Mouse (Mus musculus) embryonic facial prominence, embryonic 11.5 days (tissue): ENCODE measurements around the gene Trp73. TPM values are rescaled to one million over a fixed set of nuclear protein-coding genes. Genes with fewer than 3 reads are reported as not detected.

Experiments
- ATAC-seq: fragments of 200-750 bp; cut with Nextera tagmentation; replicated peaks from 2 replicates; pipeline ENCODE4 v1.8.0; 2017; ENCODE audit warnings: low read depth; ENCODE audit not compliant: insufficient number of reproducible peaks, low FRiP score, low TSS enrichment
- DNase-seq: peaks from one replicate; pipeline ENCODE4 v3.0.0-alpha.2; 2015; ENCODE audit warnings: low spot score
- H3K27ac ChIP-seq: fragments of 300-500 bp; sonication (generic); replicated peaks from 2 replicates; pipeline ENCODE4 v1.5.1; 2014; ENCODE audit warnings: mild to moderate bottlenecking, low read depth, low read length, control low read depth
- H3K27me3 ChIP-seq: fragments of 300-500 bp; sonication (generic); 2 replicates; pipeline ENCODE4 v1.6.1; 2014; ENCODE audit warnings: mild to moderate bottlenecking, low read length, moderate library complexity, mixed read lengths; ENCODE audit not compliant: control insufficient read depth, insufficient read depth
- H3K36me3 ChIP-seq: fragments of 300-500 bp; sonication (generic); replicated peaks from 2 replicates; pipeline ENCODE4 v1.6.1; 2014; ENCODE audit warnings: low read depth, mild to moderate bottlenecking, low read length, moderate library complexity, mixed read lengths; ENCODE audit not compliant: control insufficient read depth, insufficient read depth
- H3K4me1 ChIP-seq: fragments of 300-500 bp; sonication (generic); 2 replicates; pipeline ENCODE4 v1.6.1; 2014; ENCODE audit warnings: low read length, mixed read lengths; ENCODE audit not compliant: control insufficient read depth, insufficient read depth
- H3K4me2 ChIP-seq: fragments of 300-500 bp; sonication (generic); 2 replicates; pipeline ENCODE4 v1.6.1; 2014; ENCODE audit warnings: low read depth, mild to moderate bottlenecking, control low read depth, low read length, moderate library complexity
- H3K4me3 ChIP-seq: fragments of 300-500 bp; sonication (generic); 2 replicates; pipeline ENCODE4 v1.5.1; 2014; ENCODE audit warnings: low read depth, low read length, control low read depth
- H3K9ac ChIP-seq: fragments of 300-500 bp; sonication (generic); replicated peaks from 2 replicates; pipeline ENCODE4 v1.6.1; 2014; ENCODE audit warnings: mild to moderate bottlenecking, control low read depth, low read length
- H3K9me3 ChIP-seq: fragments of 300-500 bp; sonication (generic); replicated peaks from 2 replicates; pipeline ENCODE4 v1.6.1; 2016; ENCODE audit warnings: mild to moderate bottlenecking, low read length, inconsistent platforms, mixed read lengths; ENCODE audit not compliant: control insufficient read depth
- WGBS: fragments of 180-500 bp; shearing (Covaris S2); extraction: QIAGEN DNeasy Blood & Tissue Kit; methylation state at CpG from one replicate; pipeline ENCODE4 v1.1.7; 2014; 5-methylcytosine and 5-hydroxymethylcytosine counted together
- polyA plus RNA-seq: library from polyadenylated mRNA; unstranded; fragments of >200 nt; fragmentation: Nextera tagmentation; extraction: Ambion mirVana; gene quantifications from 2 replicates; pipeline ENCODE4 v1.2.1, GENCODE M21; 2014

Gene Trp73
- polyA plus RNA-seq: 0.84 and 1.1 TPM in 2 replicates

DNA sequence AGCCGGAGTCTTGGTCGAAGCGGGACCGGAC, at the start of gene Trp73:
Gene Trp73 (minus strand): TSS at position 27 of the 31 bp plus-strand sequence.
- Histone ChIP-seq H3K36me3 (no peaks in the 10 kb centered on the region), H3K27me3 (peaks cover 48% of the 10 kb centered on the region), H3K4me3 (peak within 1 kb of the TSS; percentile 41), H3K4me2 (peak within 1 kb of the TSS; percentile 79), H3K9ac (peak within 1 kb of the TSS; percentile 51), H3K4me1 (peaks cover 10% of the 10 kb centered on the region), H3K9me3 (no peaks in the 10 kb centered on the region), H3K27ac (no peak within 1 kb of the TSS)
- 0% methylated on average over 3 of the region's 4 CpGs for WGBS
- ATAC-seq: no peak
- no peak for DNase-seq

GRCm38 (mm10) chr4:154188948-154189347, 48.9 kb upstream of the Trp73 start:
- DNase-seq (no peak), ATAC-seq (no peak)
- no peaks in the 10 kb centered on the region for H3K9me3 ChIP-seq
- no peaks in the 10 kb centered on the region; the same call in 1 of the 2 replicates for H3K36me3 ChIP-seq
- H3K4me2 ChIP-seq: no peak overlapping the region
- no peak overlapping the region for H3K9ac ChIP-seq
- H3K4me1 ChIP-seq: no peaks in the 10 kb centered on the region
- 69% methylated on average over 8 of the region's 8 CpGs for WGBS
- H3K27me3 ChIP-seq: no peaks in the 10 kb centered on the region
- no peak overlapping the region for H3K27ac ChIP-seq
- no peak overlapping the region for H3K4me3 ChIP-seq

DNA sequence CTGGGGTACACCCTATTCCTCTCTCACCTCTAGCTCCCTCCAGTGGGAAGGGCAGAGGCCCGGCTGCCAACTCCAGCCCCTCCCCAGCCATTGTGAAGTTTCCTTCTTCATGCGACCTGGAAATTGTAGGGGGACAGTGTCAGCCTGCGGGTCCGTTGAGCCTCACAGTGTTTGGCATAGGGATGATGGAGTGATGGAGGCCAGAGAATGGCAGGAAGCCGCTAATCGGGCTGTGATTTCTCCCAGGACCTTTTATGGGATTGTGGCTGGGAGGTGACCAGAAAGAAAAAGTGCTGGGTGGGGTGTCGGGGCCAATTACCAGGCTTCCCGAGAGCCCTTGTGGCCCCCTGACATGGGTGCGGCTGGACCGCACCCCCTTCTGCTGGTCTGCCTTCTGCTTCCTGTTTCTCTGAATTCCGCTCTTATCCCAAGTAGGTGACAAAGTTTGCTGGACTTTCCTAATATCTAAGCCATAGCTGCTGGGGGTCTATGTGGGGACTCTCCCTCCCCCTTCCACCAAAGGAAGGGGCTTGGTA, 46.1 kb upstream of the Trp73 start:
- H3K4me2 ChIP-seq: no peak overlapping the region
- no peak overlapping the region for H3K4me3 ChIP-seq
- 0 out of 2 replicates have a peak, but pooled peaks cover 2% of the 10 kb centered on the region for H3K36me3 ChIP-seq
- no peak for ATAC-seq
- no peaks in the 10 kb centered on the region for H3K27me3 ChIP-seq
- whole genome bisulfite sequencing: 82% methylated on average over 11 of the region's 11 CpGs
- H3K9me3 ChIP-seq: no peaks in the 10 kb centered on the region
- no peak for DNase-seq
- no peaks in the 10 kb centered on the region for H3K4me1 ChIP-seq
- H3K27ac ChIP-seq: no peak overlapping the region
- no peak overlapping the region for H3K9ac ChIP-seq

GRCm38 (mm10) chr4:154185001-154185400, 45.0 kb upstream of the Trp73 start:
- no peaks in the 10 kb centered on the region for H3K4me1 ChIP-seq
- no peak overlapping the region for H3K9ac ChIP-seq
- no peaks in the 10 kb centered on the region for H3K27me3 ChIP-seq
- 0 out of 2 replicates have a peak, but pooled peaks cover 2% of the 10 kb centered on the region for H3K36me3 ChIP-seq
- DNase-seq (no peak), ATAC-seq (no peak)
- H3K27ac ChIP-seq: no peak overlapping the region
- H3K4me2 ChIP-seq: no peak overlapping the region
- WGBS: 82% methylated on average over 5 of the region's 5 CpGs
- H3K4me3 ChIP-seq: no peak overlapping the region
- H3K9me3 ChIP-seq: no peaks in the 10 kb centered on the region

GRCm38 (mm10) chr4:154183566-154183965, 43.6 kb upstream of the Trp73 start:
- 70% methylated on average over 5 of the region's 5 CpGs for WGBS
- H3K27ac ChIP-seq: no peak overlapping the region
- no peaks in the 10 kb centered on the region for H3K4me1 ChIP-seq
- H3K9ac ChIP-seq: no peak overlapping the region
- ATAC-seq (no peak), DNase-seq (no peak)
- H3K36me3 ChIP-seq: 0 out of 2 replicates have a peak, but pooled peaks cover 2% of the 10 kb centered on the region
- no peak overlapping the region for H3K4me2 ChIP-seq
- H3K9me3 ChIP-seq: no peaks in the 10 kb centered on the region
- no peak overlapping the region for H3K4me3 ChIP-seq
- H3K27me3 ChIP-seq: no peaks in the 10 kb centered on the region

GRCm38 (mm10) chr4:154181001-154181400, 41.0 kb upstream of the Trp73 start:
- Histone ChIP-seq H3K27ac (no peak overlapping the region), H3K9me3 (no peaks in the 10 kb centered on the region), H3K36me3 (0 out of 2 replicates have a peak, but pooled peaks cover 2% of the 10 kb centered on the region), H3K4me3 (no peak overlapping the region), H3K4me2 (no peak overlapping the region), H3K4me1 (no peaks in the 10 kb centered on the region), H3K27me3 (no peaks in the 10 kb centered on the region), H3K9ac (no peak overlapping the region)
- ATAC-seq: no peak
- DNase-seq: no peak
- 85% methylated on average over 7 of the region's 7 CpGs for WGBS

- H3K27me3 ChIP-seq: no peaks in the 10 kb centered on the region
- DNase-seq (no peak), ATAC-seq (no peak)
- H3K4me1 ChIP-seq: peaks cover 5% of the 10 kb centered on the region
- H3K4me3 ChIP-seq: no peak overlapping the region
- no peak overlapping the region for H3K27ac ChIP-seq
- H3K36me3 ChIP-seq: no peaks in the 10 kb centered on the region
- H3K9me3 ChIP-seq: no peaks in the 10 kb centered on the region
- WGBS: 49% methylated on average over 8 of the region's 8 CpGs
- H3K9ac ChIP-seq: no peak overlapping the region
- no peak overlapping the region for H3K4me2 ChIP-seq
Measured at GRCm38 (mm10) chr4:154177257-154177656, 37.2 kb upstream of the Trp73 start.

DNA sequence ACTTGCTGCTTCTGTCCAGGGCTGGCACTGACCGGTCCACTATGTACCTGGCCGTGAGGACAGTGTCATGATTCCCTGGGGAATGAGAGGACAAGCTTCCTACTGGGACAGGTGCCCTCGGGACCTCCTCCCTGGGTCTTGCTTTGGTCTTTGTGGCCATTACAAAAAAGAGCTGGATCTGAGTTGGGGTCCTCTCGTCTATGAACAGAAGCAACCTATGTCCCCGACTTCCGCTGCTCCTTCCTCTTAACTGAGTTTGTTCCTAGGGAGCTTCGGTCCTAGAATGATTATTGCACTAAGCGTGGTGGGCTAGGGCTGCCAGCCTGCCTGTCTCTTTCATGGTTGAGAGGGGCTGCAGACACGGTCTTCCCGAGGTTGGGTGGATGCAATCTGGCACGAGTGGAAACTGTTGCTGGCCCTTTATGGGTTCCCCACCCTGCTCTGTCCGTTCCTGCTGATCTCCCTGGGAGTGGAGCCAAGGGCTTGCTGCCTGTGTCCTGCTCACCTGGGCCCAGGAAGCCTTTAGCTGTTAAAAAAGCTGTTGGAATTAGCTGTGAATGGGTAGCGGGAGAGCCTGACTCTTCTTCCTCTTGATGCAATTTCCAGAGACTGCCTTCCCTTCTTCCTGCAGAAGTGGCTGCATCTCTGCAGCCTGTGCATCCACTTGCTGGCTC, 32.1 kb upstream of the Trp73 start:
- Histone ChIP-seq H3K4me1 (peaks cover 16% of the 10 kb centered on the region), H3K27me3 (peaks cover 11% of the 10 kb centered on the region; the same call in 1 of the 2 replicates), H3K36me3 (no peaks in the 10 kb centered on the region), H3K4me2 (peak overlapping the region; percentile 95), H3K4me3 (peak overlapping the region; percentile 70), H3K9me3 (no peaks in the 10 kb centered on the region), H3K27ac (no peak overlapping the region), H3K9ac (peak overlapping the region; percentile 72)
- ATAC-seq: no peak
- WGBS: 33% methylated on average over 13 of the region's 13 CpGs
- DNase-seq: no peak
